In the genomic region with DNA sequence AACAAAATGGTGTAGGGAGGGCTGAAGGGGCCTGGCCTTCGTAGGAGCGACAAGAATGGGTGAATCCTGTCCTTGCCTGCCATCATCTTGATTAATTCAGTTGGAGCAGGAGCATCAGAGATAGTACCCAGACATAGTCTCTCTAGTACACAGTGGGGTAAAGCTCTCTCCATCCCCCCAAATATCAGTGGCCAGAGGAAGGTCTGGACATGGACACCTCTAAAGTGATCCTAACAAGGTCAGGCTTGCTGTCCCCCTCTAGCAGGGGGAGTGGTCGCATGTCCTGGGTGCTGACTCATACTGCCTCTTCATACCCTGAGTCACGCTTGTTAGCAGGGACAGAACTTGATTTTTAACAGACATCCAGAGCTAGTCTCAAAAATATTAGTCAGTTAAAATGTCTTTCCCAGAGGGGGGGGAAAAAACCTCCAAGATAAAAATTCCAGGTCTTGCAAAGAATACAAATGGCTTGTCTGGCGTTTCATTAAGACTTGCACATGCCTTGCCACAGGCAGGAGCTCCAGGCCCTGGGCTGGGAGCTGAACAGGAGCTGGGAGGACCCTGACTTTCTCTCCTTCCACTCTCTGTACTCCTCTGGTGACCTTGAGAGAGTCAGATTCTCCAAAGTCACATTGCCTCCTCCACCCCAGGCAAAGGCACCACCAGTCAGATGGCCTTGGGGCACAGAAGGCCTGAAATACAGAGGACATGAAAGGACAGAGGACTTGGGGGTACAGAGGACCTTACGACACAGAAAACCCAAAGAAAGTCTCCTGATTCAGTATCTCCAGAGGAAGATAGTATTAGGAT, we compare ENCODE assay signal across 16 mouse cellular contexts.
"Had no signal": no experiment of that assay in that cellular context is flagged by ENCODE, and none has a peak within 500 bp of the region (broad histone marks: within the 10 kb centered on the region; RNA-seq: fewer than 3 reads in every experiment).

No protein-coding gene starts in this region.

- ATAC-seq: hindbrain, postnatal 0 days; intestine, embryonic 16.5 days had no signal

- DNase-seq: gastrocnemius, postnatal 14 days; gastrocnemius, postnatal 36 days; heart, adult 11 months; heart, postnatal 10 days; heart, postnatal 4 days; kidney, adult 11 months; kidney, adult 2 months; kidney, adult 9 months; kidney, postnatal 14 days; kidney, postnatal 36 days; layer of hippocampus, adult 9-11 months; layer of hippocampus, postnatal 36 days; liver; liver, embryonic 13.5 days had no signal
